Mouse (Mus musculus) erythroid progenitor cell, adult 5-6 weeks (primary cell): Measurements from ENCODE around the gene Nav1. TPM values are rescaled to one million over a fixed set of nuclear protein-coding genes. Genes with fewer than 3 reads are reported as not detected.

Experiments used
- ATAC-seq: replicated peaks from 2 replicates; pipeline ENCODE4 v1.8.0; 2016; ENCODE audit warnings: moderate number of reproducible peaks, mild to moderate bottlenecking, moderate TSS enrichment, inconsistent platforms; ENCODE audit not compliant: poor library complexity, low FRiP score, severe bottlenecking
- total RNA-seq, 2 experiments: library from RNA; stranded (forward) in 1 of 2; stranded (reverse) in 1 of 2; fragments of 150-400 nt in 1 of 2; fragments of 186-747, 209-891 nt in 1 of 2; gene quantifications; 2 replicates each; pipeline versions ENCODE4 v1.2.3 to v1.2.4; 2015 to 2017; ENCODE audit warnings: low replicate concordance in 2 of 2

Gene Nav1
- total RNA-seq (2015; ENCODE audit: low replicate concordance) (4.3 and 11.7 TPM in 2 replicates), total RNA-seq (2017; ENCODE audit: low replicate concordance) (1.1 and 2.6 TPM in 2 replicates)

- ATAC-seq = no peak
Measured at GRCm38 (mm10) chr1:135607019-135607418, at the start of gene Nav1. Nav1 (minus strand) TSS chr1:135607295.

- ATAC-seq = no peak
Measured at GRCm38 (mm10) chr1:135653909-135654308, 46.8 kb upstream of the Nav1 start.

- ATAC-seq = no peak
Measured at GRCm38 (mm10) chr1:135645459-135646195, 38.5 kb upstream of the Nav1 start.

- ATAC-seq = no peak
Measured at GRCm38 (mm10) chr1:135644110-135644509, 37.0 kb upstream of the Nav1 start.

GRCm38 (mm10) chr1:135643691-135644090 is 36.6 kb upstream of the Nav1 start:
- no peak for ATAC-seq

- ATAC-seq = no peak
Measured at GRCm38 (mm10) chr1:135639853-135640252, 32.8 kb upstream of the Nav1 start.

- no peak for ATAC-seq
Measured at GRCm38 (mm10) chr1:135639093-135639492, 32.0 kb upstream of the Nav1 start.

GRCm38 (mm10) chr1:135637574-135638008 is 30.5 kb upstream of the Nav1 start:
- no peak for ATAC-seq

GRCm38 (mm10) chr1:135636111-135636511 is 29.0 kb upstream of the Nav1 start:
- ATAC-seq = no peak

GRCm38 (mm10) chr1:135635323-135636064 is 28.4 kb upstream of the Nav1 start:
- no peak for ATAC-seq

GRCm38 (mm10) chr1:135634791-135635190 is 27.7 kb upstream of the Nav1 start:
- ATAC-seq = no peak

GRCm38 (mm10) chr1:135633884-135634283 is 26.8 kb upstream of the Nav1 start:
- ATAC-seq = no peak

- ATAC-seq = no peak
Measured at GRCm38 (mm10) chr1:135633478-135633877, 26.4 kb upstream of the Nav1 start.

GRCm38 (mm10) chr1:135632199-135632598 is 25.1 kb upstream of the Nav1 start:
- no peak for ATAC-seq

- no peak for ATAC-seq
Measured at GRCm38 (mm10) chr1:135631515-135631914, 24.4 kb upstream of the Nav1 start.

GRCm38 (mm10) chr1:135629846-135630245 is 22.8 kb upstream of the Nav1 start:
- ATAC-seq = no peak

- ATAC-seq = no peak
Measured at GRCm38 (mm10) chr1:135626218-135626617, 19.1 kb upstream of the Nav1 start.

GRCm38 (mm10) chr1:135625741-135626140 is 18.6 kb upstream of the Nav1 start:
- no peak for ATAC-seq

- no peak for ATAC-seq
Measured at GRCm38 (mm10) chr1:135624646-135625045, 17.6 kb upstream of the Nav1 start.

GRCm38 (mm10) chr1:135623136-135623535 is 16.0 kb upstream of the Nav1 start:
- no peak for ATAC-seq

- no peak for ATAC-seq
Measured at GRCm38 (mm10) chr1:135621307-135621706, 14.2 kb upstream of the Nav1 start.
